Mouse (Mus musculus) small intestine, adult 2 months (tissue): ENCODE measurements around the gene Cela1.
A peak's percentile ranks its signal among the peaks of the same experiment; 100 is the strongest.

Experiments
- CTCF ChIP-seq: fragments of 200-500 bp; IDR thresholded peaks from 2 replicates; pipeline ENCODE4 v1.5.1; 2012; ENCODE audit warnings: low read depth, mild to moderate bottlenecking, control low read depth, inconsistent platforms, low read length, moderate library complexity, mixed read lengths; ENCODE audit not compliant: insufficient replicate concordance, insufficient read length; ENCODE audit errors: extremely low read depth
- POLR2A ChIP-seq: fragments of 200-500 bp; IDR thresholded peaks from 2 replicates; pipeline ENCODE4 v1.6.1; 2012; ENCODE audit warnings: low read depth, mild to moderate bottlenecking, control low read depth, inconsistent platforms, low read length, moderate library complexity

GRCm38 (mm10) chr15:100718572-100718971 lies 30.9 kb upstream of the Cela1 start:
- TF ChIP-seq CTCF, result peak; percentile 57; the same call in 1 of the 2 replicates
- TF ChIP-seq POLR2A, result no peak
